Mouse (Mus musculus) lung, embryonic 14.5 days (tissue): ENCODE measurements around the gene Pnkp. TPM values are rescaled to one million over a fixed set of nuclear protein-coding genes. Genes with fewer than 3 reads are reported as not detected.
"Not testable (repeated sequence)": the region's sequence is repeated elsewhere in the genome, so short reads cannot be mapped to it uniquely, and the experiment has no call there.

Experiments
- ATAC-seq: fragments of 200-750 bp; cut with Nextera tagmentation; 2 replicates; pipeline ENCODE4 v1.8.0; 2017; ENCODE audit warnings: mild to moderate bottlenecking, moderate TSS enrichment, moderate library complexity; ENCODE audit not compliant: insufficient read depth
- DNase-seq: peaks from one replicate; pipeline ENCODE4 v3.0.0-alpha.2; 2015
- H3K27ac ChIP-seq: fragments of 300-500 bp; sonication (generic); 2 replicates; pipeline ENCODE4 v1.5.1; 2014; ENCODE audit warnings: low read depth, mild to moderate bottlenecking, moderate library complexity
- H3K27me3 ChIP-seq: fragments of 300-500 bp; sonication (generic); 2 replicates; pipeline ENCODE4 v1.6.1; 2014; ENCODE audit warnings: low read length, control low read depth; ENCODE audit not compliant: insufficient read depth
- H3K36me3 ChIP-seq: fragments of 300-500 bp; sonication (generic); 2 replicates; pipeline ENCODE4 v1.6.1; 2014; ENCODE audit warnings: control low read depth; ENCODE audit not compliant: insufficient read depth
- H3K4me1 ChIP-seq: fragments of 300-500 bp; sonication (generic); 2 replicates; pipeline ENCODE4 v1.6.1; 2014; ENCODE audit warnings: antibody characterized with exemption, control low read depth; ENCODE audit not compliant: insufficient read depth
- H3K4me2 ChIP-seq: fragments of 300-500 bp; sonication (generic); 2 replicates; pipeline ENCODE4 v1.6.1; 2014; ENCODE audit warnings: mild to moderate bottlenecking
- H3K4me3 ChIP-seq: fragments of 300-500 bp; sonication (generic); 2 replicates; pipeline ENCODE4 v1.5.1; 2014; ENCODE audit warnings: low read depth, low read length
- H3K9ac ChIP-seq: fragments of 300-500 bp; sonication (generic); 2 replicates; pipeline ENCODE4 v1.6.1; 2014
- H3K9me3 ChIP-seq: fragments of 300-500 bp; sonication (generic); 2 replicates; pipeline ENCODE4 v1.6.1; 2016; ENCODE audit warnings: low read depth, low read length, control low read depth
- CTCF ChIP-seq: IDR thresholded peaks from 2 replicates; pipeline ENCODE4 v1.5.1; 2016; ENCODE audit warnings: antibody characterized with exemption, low read depth
- WGBS: fragments of 180-500 bp; shearing (Covaris S2); extraction: QIAGEN DNeasy Blood & Tissue Kit; methylation state at CpG from one replicate; pipeline ENCODE4 v1.1.7; 2014; 5-methylcytosine and 5-hydroxymethylcytosine counted together
- polyA plus RNA-seq: library from polyadenylated mRNA; unstranded; fragments of >200 nt; fragmentation: Nextera tagmentation; extraction: Ambion mirVana; gene quantifications from 2 replicates; pipeline ENCODE4 v1.2.1, GENCODE M21; 2014

Pnkp gene
- polyA plus RNA-seq, 1 experiment from 2014 or later: 30.7 TPM

GRCm38 (mm10) chr7:44870614-44871013, 13.7 kb downstream of the Pnkp start:
- DNase-seq: no peak
- Histone ChIP-seq H3K4me3 (peak overlapping the region; percentile 99), H3K4me1 (peaks cover 24% of the 10 kb centered on the region), H3K27ac (peak overlapping the region; percentile 100), H3K9ac (peak overlapping the region; percentile 99), H3K27me3 (no peaks in the 10 kb centered on the region), H3K4me2 (peak overlapping the region; percentile 68), H3K9me3 (no peaks in the 10 kb centered on the region), H3K36me3 (peaks cover 10% of the 10 kb centered on the region)
- no peak for ATAC-seq
- WGBS: 74% methylated on average over 6 of the region's 6 CpGs
- TF ChIP-seq CTCF: no peak

GRCm38 (mm10) chr7:44871181-44871580, 14.2 kb downstream of the Pnkp start:
- Histone ChIP-seq H3K4me2 (no peak overlapping the region), H3K27ac (no peak overlapping the region), H3K36me3 (peaks cover 8% of the 10 kb centered on the region), H3K9me3 (no peaks in the 10 kb centered on the region), H3K27me3 (no peaks in the 10 kb centered on the region), H3K4me1 (peaks cover 22% of the 10 kb centered on the region), H3K4me3 (no peak overlapping the region), H3K9ac (no peak overlapping the region)
- DNase-seq: no peak
- TF ChIP-seq CTCF: no peak
- 79% methylated on average over 1 of the region's 1 CpGs for WGBS
- ATAC-seq: no peak

- not testable (repeated sequence) for H3K27me3 ChIP-seq, H3K4me3 ChIP-seq, H3K9me3 ChIP-seq, H3K27ac ChIP-seq, ATAC-seq, DNase-seq, H3K9ac ChIP-seq, H3K4me2 ChIP-seq, H3K36me3 ChIP-seq
- 86% methylated on average over 2 of the region's 2 CpGs for WGBS
- TF ChIP-seq CTCF: peak; percentile 11; the same call in 1 of the 2 replicates
- peaks cover 16% of the 10 kb centered on the region for H3K4me1 ChIP-seq
These were observed 14.8 kb downstream of the Pnkp start for GRCm38 (mm10) chr7:44871774-44872173.

GRCm38 (mm10) chr7:44877833-44878232, 20.9 kb downstream of the Pnkp start:
- no peak for ATAC-seq
- no peaks in the 10 kb centered on the region for H3K27me3 ChIP-seq
- no peak for DNase-seq
- H3K4me2 ChIP-seq: no peak overlapping the region
- H3K4me1 ChIP-seq: no peaks in the 10 kb centered on the region
- no peak for TF ChIP-seq CTCF
- no peak overlapping the region for H3K9ac ChIP-seq
- no peaks in the 10 kb centered on the region for H3K9me3 ChIP-seq
- 84% methylated on average over 14 of the region's 14 CpGs for WGBS
- H3K36me3 ChIP-seq: peaks cover 67% of the 10 kb centered on the region
- H3K4me3 ChIP-seq: no peak overlapping the region
- no peak overlapping the region for H3K27ac ChIP-seq

GRCm38 (mm10) chr7:44883036-44883435, 26.1 kb downstream of the Pnkp start:
- ATAC-seq (no peak), DNase-seq (no peak)
- WGBS: 98% methylated on average over 3 of the region's 3 CpGs
- no peaks in the 10 kb centered on the region for H3K9me3 ChIP-seq
- H3K27ac ChIP-seq: no peak overlapping the region
- no peaks in the 10 kb centered on the region for H3K27me3 ChIP-seq
- no peak overlapping the region for H3K4me3 ChIP-seq
- H3K4me2 ChIP-seq: no peak overlapping the region
- TF ChIP-seq CTCF: no peak
- peaks cover 90% of the 10 kb centered on the region for H3K36me3 ChIP-seq
- no peaks in the 10 kb centered on the region for H3K4me1 ChIP-seq
- no peak overlapping the region for H3K9ac ChIP-seq

- DNase-seq (no peak), ATAC-seq (no peak)
- no peak for TF ChIP-seq CTCF
- H3K9ac ChIP-seq: no peak overlapping the region
- WGBS: 95% methylated on average over 5 of the region's 5 CpGs
- H3K27me3 ChIP-seq: no peaks in the 10 kb centered on the region
- no peak overlapping the region for H3K4me3 ChIP-seq
- no peak overlapping the region for H3K27ac ChIP-seq
- no peaks in the 10 kb centered on the region for H3K9me3 ChIP-seq
- no peaks in the 10 kb centered on the region for H3K4me1 ChIP-seq
- no peak overlapping the region for H3K4me2 ChIP-seq
- peaks cover 90% of the 10 kb centered on the region for H3K36me3 ChIP-seq
These were observed 27.7 kb downstream of the Pnkp start for GRCm38 (mm10) chr7:44884637-44885036.

GRCm38 (mm10) chr7:44886964-44887363, 30.0 kb downstream of the Pnkp start:
- no peak overlapping the region for H3K9ac ChIP-seq
- H3K36me3 ChIP-seq: peaks cover 69% of the 10 kb centered on the region
- ATAC-seq (no peak), DNase-seq (no peak)
- no peak overlapping the region for H3K27ac ChIP-seq
- no peak overlapping the region for H3K4me3 ChIP-seq
- H3K27me3 ChIP-seq: no peaks in the 10 kb centered on the region
- TF ChIP-seq CTCF: no peak
- 80% methylated on average over 7 of the region's 7 CpGs for WGBS
- H3K4me2 ChIP-seq: no peak overlapping the region
- H3K4me1 ChIP-seq: peaks cover 4% of the 10 kb centered on the region; the same call in 1 of the 2 replicates
- H3K9me3 ChIP-seq: no peaks in the 10 kb centered on the region
